Mouse (Mus musculus) forebrain, embryonic 10.5 days (tissue): ENCODE measurements around the gene Gm11020. TPM values are rescaled to one million over a fixed set of nuclear protein-coding genes. Genes with fewer than 3 reads are reported as not detected.
A peak's percentile ranks its signal among the peaks of the same experiment; 100 is the strongest.
"Not testable (repeated sequence)": the region's sequence is repeated elsewhere in the genome, so short reads cannot be mapped to it uniquely, and the experiment has no call there.

Experiments used
- DNase-seq: peaks from one replicate; pipeline ENCODE4 v3.0.0-alpha.2; 2017; ENCODE audit warnings: low spot score; ENCODE audit errors: extremely low spot score
- H3K27ac ChIP-seq: fragments of 300-500 bp; sonication (generic); 2 replicates; pipeline ENCODE4 v1.5.1; 2016; ENCODE audit warnings: mild to moderate bottlenecking
- H3K27me3 ChIP-seq: fragments of 300-500 bp; sonication (generic); 2 replicates; pipeline ENCODE4 v1.6.1; 2016; ENCODE audit warnings: mild to moderate bottlenecking; ENCODE audit not compliant: poor library complexity, severe bottlenecking
- H3K36me3 ChIP-seq: fragments of 300-500 bp; sonication (generic); replicated peaks from 2 replicates; pipeline ENCODE4 v1.6.1; 2016; ENCODE audit warnings: mild to moderate bottlenecking, moderate library complexity
- H3K4me1 ChIP-seq: fragments of 300-500 bp; sonication (generic); 2 replicates; pipeline ENCODE4 v1.6.1; 2016
- H3K4me3 ChIP-seq: fragments of 300-500 bp; sonication (generic); 2 replicates; pipeline ENCODE4 v1.5.1; 2016; ENCODE audit warnings: mild to moderate bottlenecking, moderate library complexity
- H3K9me3 ChIP-seq: fragments of 300-500 bp; sonication (generic); 2 replicates; pipeline ENCODE4 v1.6.1; 2016; ENCODE audit warnings: mild to moderate bottlenecking, moderate library complexity
- WGBS: fragments of 180-500 bp; shearing (Covaris S2); methylation state at CpG from one replicate; pipeline ENCODE4 v1.1.7; 2016; 5-methylcytosine and 5-hydroxymethylcytosine counted together
- polyA plus RNA-seq: library from polyadenylated mRNA; unstranded; fragments of >200 nt; fragmentation: Nextera tagmentation; extraction: Ambion mirVana; gene quantifications from 2 replicates; pipeline ENCODE4 v1.2.1, GENCODE M21; 2016

Gene Gm11020
- not detected in 2 replicates for polyA plus RNA-seq

DNA sequence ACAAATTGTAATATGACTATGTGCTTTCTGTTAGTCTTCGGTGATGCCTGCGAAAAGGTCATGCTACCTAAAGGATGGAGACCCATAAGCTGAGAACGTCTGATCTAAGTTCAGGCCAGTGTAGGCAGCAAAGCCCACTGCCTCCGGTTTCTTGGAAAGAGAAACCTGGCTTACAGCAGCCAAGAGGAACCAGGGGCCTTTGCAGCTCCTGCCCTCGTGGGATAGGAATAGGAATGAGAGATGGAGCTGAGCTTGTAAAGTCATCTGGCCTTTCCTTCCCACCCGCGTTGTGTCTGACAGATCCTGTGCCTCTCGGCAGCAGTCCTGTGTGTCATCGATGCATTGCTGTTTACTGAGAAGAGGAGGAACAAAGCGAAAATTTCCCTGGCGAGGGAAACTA, at the start of gene Gm11020:
Gene Gm11020, plus strand, starts transcription at position 301 of the 400 bp plus-strand sequence.
- H3K9me3 ChIP-seq, H3K4me1 ChIP-seq, H3K36me3 ChIP-seq, DNase-seq, H3K27me3 ChIP-seq, H3K4me3 ChIP-seq, H3K27ac ChIP-seq: not testable (repeated sequence)
- 85% methylated on average over 11 of the region's 11 CpGs for WGBS

DNA sequence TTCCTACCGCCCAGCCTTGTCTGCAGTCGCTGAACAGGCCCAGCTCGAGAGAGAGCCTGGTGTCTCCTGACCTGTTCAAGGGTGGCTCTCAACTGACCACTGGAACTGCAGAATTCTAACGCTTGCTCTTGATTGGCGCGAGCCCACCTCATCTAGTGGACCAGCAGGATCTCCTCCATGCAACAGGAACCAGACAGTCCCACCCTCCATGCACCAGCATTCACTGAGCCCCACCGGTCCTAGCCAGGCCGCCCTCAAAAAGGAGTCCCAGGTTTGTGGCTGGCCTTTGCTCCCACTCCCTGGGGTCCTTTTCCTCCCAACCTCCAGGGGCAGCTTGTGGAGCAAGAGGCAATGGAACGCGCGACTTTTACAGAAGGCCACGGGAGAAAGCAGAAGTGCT, 28.3 kb upstream of the Gm11020 start, which contains the start of gene Cmtm2a:
Gene Cmtm2a, minus strand, starts transcription at position 101 of the 400 bp plus-strand sequence.
- 91% methylated on average over 12 of the region's 12 CpGs for WGBS
- H3K27ac ChIP-seq, H3K9me3 ChIP-seq, H3K36me3 ChIP-seq, DNase-seq, H3K27me3 ChIP-seq, H3K4me1 ChIP-seq, H3K4me3 ChIP-seq: not testable (repeated sequence)

DNA sequence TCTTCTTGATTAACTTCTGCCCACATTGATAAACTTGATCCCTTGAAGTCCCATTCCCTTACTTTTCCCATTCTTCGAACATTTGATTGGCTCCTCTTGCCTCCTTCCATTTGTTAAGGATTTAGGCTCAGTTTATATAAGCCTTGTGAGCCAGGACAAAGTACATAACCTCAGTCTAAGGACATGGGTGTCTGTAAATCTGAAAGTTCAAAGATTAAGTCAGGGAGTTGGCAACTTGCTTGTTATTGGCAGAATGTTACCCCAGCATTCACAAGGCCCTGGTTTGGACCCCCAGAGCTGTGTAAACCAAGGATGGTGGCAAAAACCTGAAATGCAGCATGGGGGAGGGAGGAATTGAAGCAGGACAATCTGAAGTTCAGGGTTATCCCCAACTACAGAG, 27.0 kb upstream of the Gm11020 start:
- H3K4me3 ChIP-seq: no peak overlapping the region
- H3K36me3 ChIP-seq: no peaks in the 10 kb centered on the region
- WGBS: 89% methylated on average over 1 of the region's 1 CpGs
- DNase-seq: no peak
- no peaks in the 10 kb centered on the region for H3K4me1 ChIP-seq
- no peaks in the 10 kb centered on the region for H3K27me3 ChIP-seq
- H3K27ac ChIP-seq: no peak overlapping the region
- H3K9me3 ChIP-seq: no peaks in the 10 kb centered on the region

DNA sequence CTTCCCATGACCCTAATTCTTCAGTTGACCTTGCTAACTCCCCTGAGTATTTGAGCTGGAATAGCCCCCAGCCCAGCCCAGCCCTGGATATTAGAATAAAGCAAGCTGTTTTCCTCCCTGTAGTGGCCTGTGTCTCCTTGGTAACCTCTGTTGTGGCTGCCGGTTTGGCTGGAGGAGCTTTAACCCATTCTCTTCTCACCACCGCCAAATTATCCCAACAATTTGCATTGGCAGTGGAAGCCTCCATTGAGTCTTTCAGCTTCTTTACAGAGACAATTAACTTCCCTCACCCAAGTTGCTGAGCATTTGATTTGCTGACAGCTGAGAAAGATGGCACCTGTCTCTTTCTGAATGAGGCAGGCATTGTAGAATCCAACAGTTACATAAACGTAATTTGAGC, 19.8 kb upstream of the Gm11020 start:
- H3K27ac ChIP-seq: not testable (repeated sequence)
- DNase-seq: peak; percentile 55
- WGBS: 15% methylated on average over 3 of the region's 3 CpGs

DNA sequence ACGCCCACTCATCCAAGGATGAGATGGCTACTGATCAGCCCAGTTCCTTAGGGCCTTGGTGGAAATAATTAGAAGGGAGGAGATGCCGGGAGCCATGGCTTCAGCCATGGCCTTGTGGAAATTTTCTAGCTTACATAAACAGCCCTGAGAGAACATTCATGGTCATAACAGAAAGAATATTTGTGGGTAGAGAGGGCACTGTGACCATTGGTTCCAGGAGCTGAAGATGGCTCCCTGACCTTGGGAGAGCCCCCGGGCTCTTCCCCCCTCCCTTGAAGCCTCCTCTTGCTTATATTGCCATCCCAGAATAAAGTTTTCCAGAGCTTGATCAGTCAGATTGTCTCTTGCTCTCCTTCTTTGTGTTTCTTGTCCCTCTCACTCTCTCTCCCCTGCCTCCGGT, 18.8 kb upstream of the Gm11020 start:
- not testable (repeated sequence) for H3K27ac ChIP-seq

More for the DNA sequence above, 19.8 kb upstream of the Gm11020 start:
- H3K27me3 ChIP-seq, H3K9me3 ChIP-seq, H3K36me3 ChIP-seq, H3K4me3 ChIP-seq: not testable (repeated sequence)
- H3K4me1 ChIP-seq: peaks cover 23% of the 10 kb centered on the region

DNA sequence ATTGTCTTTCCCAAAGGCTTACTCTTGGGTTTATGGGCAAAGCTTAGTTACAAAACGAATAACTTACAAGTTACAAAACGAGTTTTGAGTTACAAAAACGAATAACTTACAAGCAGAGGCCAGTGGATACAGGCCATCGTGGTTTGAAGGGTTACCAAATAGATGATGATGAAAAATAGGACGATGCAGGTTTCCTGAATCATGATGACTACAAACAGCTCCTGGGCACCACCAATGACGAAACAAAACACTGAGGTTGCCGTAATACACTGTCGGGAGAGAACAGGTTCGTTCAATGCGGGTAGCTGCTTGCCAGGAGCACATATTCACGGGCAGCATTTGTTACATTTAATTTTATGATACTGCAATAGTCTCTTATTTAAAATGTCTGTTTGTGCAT, 16.4 kb upstream of the Gm11020 start:
- WGBS: 92% methylated on average over 11 of the region's 11 CpGs
- Histone ChIP-seq H3K27me3 (no peaks in the 10 kb centered on the region), H3K36me3 (no peaks in the 10 kb centered on the region), H3K4me1 (peaks cover 21% of the 10 kb centered on the region), H3K27ac (no peak overlapping the region), H3K9me3 (no peaks in the 10 kb centered on the region), H3K4me3 (no peak overlapping the region)
- DNase-seq: no peak

More for the DNA sequence above, 18.8 kb upstream of the Gm11020 start:
- H3K4me1 ChIP-seq: peaks cover 23% of the 10 kb centered on the region
- not testable (repeated sequence) for H3K9me3 ChIP-seq, H3K36me3 ChIP-seq, H3K27me3 ChIP-seq, DNase-seq, H3K4me3 ChIP-seq
- WGBS: 91% methylated on average over 4 of the region's 4 CpGs

DNA sequence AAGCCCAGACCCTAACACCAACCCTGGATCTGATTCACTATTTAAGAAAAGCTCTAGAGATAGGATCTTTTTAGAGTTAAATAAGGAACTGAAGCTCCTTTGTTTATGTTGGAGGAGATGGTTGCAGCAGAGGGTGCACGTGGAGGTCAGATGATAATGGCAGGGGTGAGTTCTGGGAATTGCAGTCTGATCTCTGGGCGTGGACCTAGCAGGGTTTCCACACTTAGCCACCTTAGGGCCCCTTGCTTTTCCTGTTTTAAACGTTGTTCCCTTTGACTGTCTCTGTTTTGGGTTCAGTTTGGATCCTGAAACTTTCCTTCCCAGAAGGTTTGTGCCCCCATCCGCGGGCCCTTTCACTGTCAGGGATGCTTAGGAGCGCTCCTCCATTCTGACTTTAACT, 13.0 kb upstream of the Gm11020 start:
- not testable (repeated sequence) for H3K9me3 ChIP-seq, DNase-seq, H3K27ac ChIP-seq, H3K36me3 ChIP-seq, H3K4me1 ChIP-seq, H3K27me3 ChIP-seq, H3K4me3 ChIP-seq
- 66% methylated on average over 6 of the region's 6 CpGs for WGBS

DNA sequence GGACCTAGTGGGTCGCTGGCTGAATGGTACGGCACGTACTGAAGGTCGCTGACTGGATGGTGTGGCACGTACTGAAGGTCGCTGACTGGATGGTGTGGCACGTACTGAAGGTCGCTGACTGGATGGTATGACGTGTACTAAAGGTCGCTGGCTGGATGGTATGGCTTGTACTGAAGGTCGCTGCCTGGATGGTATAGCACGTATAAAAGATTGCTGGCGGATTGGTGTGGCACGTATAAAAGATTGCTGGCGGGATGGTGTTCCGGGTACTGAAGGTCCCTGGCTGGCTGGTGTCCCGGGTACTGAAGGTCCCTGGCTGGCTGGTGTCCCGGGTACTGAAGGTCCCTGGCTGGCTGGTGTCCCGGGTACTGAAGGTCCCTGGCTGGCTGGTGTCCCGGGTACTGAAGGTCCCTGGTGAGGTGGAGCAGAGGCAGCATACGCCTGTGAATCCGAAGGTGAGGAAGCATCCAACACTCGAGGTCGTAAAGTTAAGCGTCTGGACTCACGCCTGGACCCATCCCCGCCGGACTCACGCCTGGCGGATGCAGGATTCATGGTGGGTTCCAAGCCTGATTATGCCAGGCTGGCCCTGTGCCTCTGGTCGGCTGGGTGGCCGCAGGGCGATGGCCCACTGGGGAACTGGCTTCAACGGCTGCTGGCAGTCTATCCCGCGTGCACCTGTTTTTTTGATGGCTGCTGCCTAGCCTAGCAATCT, 11.8 kb upstream of the Gm11020 start, which contains the start of the genes Gm45711 and Cmtm1:
Gene Gm45711, minus strand, starts transcription at position 641 of the 715 bp plus-strand sequence.
Gene Cmtm1, minus strand, starts transcription at position 705 of the 715 bp plus-strand sequence.
- not testable (repeated sequence) for H3K4me1 ChIP-seq, H3K27ac ChIP-seq, DNase-seq, H3K27me3 ChIP-seq, H3K4me3 ChIP-seq, H3K9me3 ChIP-seq, H3K36me3 ChIP-seq
- 91% methylated on average over 36 of the region's 36 CpGs for whole genome bisulfite sequencing

DNA sequence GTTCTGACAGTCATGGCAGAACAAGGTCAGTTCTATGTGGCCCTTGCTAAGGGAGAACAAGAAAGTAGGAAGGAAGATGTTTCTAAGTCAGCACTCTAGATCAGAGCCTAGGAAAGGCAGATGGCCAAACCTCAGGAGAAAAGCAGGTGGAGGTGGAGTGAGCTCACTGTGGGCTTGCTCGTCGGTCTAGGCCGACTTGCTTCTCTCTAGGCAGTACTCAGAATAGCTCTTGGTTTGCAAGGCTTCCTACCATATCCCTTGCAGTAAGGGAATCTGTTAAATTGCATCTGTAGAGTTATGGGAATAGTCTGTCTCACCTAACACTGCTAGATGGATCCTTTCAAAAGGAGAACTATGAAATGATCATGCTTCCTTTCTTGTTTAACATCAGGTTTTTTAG, 9.3 kb upstream of the Gm11020 start:
- not testable (repeated sequence) for H3K9me3 ChIP-seq, H3K36me3 ChIP-seq, H3K4me1 ChIP-seq, H3K27ac ChIP-seq, H3K4me3 ChIP-seq, DNase-seq, H3K27me3 ChIP-seq
- 95% methylated on average over 3 of the region's 3 CpGs for WGBS

DNA sequence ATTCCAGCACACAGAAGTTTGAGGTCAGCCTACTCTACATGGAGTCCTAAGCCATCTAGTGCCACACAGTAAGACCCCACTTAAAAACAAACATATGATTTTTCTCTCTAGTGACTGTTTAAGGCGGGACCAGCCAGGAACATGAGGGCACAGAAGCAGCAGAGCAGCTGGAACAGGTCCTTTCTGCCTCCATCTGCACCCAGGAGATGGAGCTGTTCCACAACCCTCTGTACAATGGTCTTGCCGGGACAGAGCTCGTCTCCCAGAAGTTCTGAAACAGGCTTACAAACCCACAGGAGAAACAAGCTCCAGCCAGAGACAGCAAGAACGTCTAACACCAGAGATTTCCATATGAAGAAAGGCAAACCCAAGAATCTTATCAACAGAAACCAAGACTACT, 8.1 kb upstream of the Gm11020 start:
- Histone ChIP-seq H3K27me3 (no peaks in the 10 kb centered on the region), H3K27ac (no peak overlapping the region), H3K4me3 (no peak overlapping the region), H3K9me3 (no peaks in the 10 kb centered on the region), H3K4me1 (no peaks in the 10 kb centered on the region), H3K36me3 (no peaks in the 10 kb centered on the region)
- DNase-seq: no peak
- 73% methylated on average over 4 of the region's 4 CpGs for WGBS

DNA sequence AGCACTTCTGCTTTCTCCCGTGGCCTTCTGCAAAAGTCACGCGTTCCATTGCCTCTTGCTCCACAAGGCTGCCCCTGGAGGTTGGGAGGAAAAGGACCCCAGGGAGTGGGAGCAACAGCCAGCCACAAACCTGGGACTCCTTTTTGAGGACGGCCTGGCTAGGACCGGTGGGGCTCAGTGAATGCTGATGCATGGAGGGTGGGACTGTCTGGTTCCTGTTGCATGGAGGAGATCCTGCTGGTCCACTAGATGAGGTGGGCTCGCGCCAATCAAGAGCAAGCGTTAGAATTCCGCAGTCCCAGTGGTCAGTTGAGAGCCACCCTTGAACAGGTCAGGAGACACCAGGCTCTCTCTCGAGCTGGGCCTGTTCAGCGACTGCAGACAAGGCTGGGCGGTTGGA, 563 bp downstream of the Gm11020 start, which contains the start of gene Cmtm2b:
Gene Cmtm2b, plus strand, starts transcription at position 301 of the 400 bp plus-strand sequence.
- not testable (repeated sequence) for H3K9me3 ChIP-seq, H3K36me3 ChIP-seq, H3K4me3 ChIP-seq, H3K27ac ChIP-seq, H3K4me1 ChIP-seq, H3K27me3 ChIP-seq
- peak; percentile 11 for DNase-seq
- WGBS: 90% methylated on average over 12 of the region's 12 CpGs

DNA sequence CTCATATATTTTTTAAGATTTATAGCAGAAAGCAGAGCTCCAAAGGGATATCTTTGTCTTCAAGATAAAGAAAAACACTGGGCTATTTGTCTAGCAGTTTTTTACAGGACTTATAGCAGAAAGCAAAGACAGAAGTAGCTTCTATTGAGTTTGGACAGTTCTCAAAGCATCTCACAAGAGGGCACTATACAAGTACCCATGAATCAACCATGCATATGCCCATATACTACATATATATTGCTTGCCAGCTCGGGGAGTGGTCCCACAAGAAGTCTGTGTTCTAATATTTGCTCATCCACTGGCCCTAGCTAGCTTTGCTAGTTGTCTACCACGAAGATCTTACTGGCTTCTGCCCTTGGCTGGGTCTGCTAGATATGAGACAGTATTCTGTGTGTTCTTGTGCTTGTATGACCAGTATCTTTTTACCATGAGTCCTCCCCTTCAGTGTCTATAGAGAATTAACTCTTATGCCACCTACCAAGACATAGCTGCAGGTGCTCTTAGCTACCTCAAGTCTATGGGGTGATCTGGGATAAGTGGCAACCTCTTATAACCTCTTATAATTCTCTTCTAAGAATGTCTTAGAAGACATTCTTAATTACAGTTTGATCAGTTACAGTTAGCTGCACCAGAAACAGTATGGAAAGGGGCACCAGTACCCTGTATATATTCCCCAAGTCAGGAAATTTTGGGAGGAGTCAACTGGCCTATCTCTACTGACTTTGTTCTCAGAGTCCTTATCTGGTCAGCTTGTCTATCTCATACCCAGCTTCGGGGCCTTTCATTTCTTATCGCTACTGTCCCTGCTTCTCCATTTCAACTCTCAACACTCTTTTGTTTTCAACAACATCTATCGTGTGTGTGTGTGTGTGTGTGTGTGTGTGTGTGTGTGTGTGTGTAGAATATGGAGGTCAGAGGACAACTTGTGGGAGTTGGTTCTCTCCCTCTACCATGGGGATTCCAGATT, 11.6 kb downstream of the Gm11020 start:
- H3K4me3 ChIP-seq: no peak overlapping the region
- no peaks in the 10 kb centered on the region for H3K27me3 ChIP-seq
- no peak overlapping the region for H3K27ac ChIP-seq
- no peaks in the 10 kb centered on the region for H3K4me1 ChIP-seq
- no peaks in the 10 kb centered on the region for H3K9me3 ChIP-seq
- H3K36me3 ChIP-seq: no peaks in the 10 kb centered on the region
- 84% methylated on average over 5 of the region's 5 CpGs for WGBS
- peak; percentile 9 for DNase-seq

DNA sequence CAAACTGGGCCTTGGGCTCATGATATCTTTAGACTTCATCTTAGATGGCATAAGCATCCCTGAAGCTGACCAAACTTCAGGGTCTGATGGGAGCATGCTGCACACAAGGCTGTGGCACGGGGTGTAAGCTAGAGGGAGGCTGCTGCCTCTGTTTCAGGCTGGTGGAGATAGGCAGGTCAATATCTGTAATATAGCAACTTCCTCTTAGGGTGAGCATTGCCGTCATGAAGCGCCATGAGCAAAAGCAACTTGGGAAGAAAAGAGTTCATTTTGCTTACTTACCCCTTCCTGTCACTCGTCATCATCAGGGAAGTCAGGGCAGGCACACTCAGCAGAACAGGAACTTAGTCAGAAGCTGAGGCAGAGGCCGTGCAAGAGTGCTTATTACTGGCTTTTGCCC, 12.4 kb downstream of the Gm11020 start:
- no peaks in the 10 kb centered on the region for H3K36me3 ChIP-seq
- no peak for DNase-seq
- H3K4me3 ChIP-seq: no peak overlapping the region
- no peaks in the 10 kb centered on the region for H3K9me3 ChIP-seq
- 81% methylated on average over 5 of the region's 5 CpGs for WGBS
- no peak overlapping the region for H3K27ac ChIP-seq
- no peaks in the 10 kb centered on the region for H3K4me1 ChIP-seq
- H3K27me3 ChIP-seq: peaks cover 3% of the 10 kb centered on the region; the same call in 1 of the 2 replicates
